Mouse (Mus musculus): ENCODE results near the gene Inpp5a.

DNA sequence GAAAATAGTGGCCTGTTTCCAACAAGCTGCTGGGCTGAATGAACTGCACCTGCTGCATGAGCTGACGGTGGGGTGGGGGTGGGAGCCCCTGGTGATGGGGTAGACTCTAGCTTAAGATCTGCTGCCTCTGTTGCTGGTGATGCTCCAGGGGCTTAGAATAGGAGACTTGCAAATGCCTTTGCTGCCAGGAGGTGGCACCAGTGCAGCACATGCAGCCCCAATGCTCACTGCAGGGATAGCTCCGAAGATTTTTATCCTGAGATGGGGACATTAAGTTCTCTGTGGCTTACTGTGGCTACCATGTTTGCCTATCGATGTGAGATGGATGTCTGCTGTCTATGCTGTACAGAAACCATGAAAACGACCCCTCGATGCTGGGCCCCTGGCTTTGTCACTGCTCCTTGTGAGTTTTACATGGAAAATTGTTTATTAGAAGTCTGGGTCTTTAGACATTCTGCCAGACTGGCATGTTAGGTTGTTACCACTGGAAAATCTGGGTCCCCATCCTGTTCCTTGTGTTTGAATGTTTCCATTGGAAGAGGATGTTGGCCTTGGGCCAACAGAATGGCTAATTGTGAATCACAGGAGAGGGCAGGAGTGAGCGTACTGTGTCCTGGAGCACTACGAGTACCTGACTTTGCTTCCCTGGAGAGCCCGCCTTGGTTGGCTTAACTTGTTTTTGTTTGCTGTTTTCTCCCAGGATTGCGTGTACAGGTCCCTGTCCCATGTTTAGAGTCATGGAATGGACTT, 95.5 kb downstream of the Inpp5a start:
- TF ChIP-seq EP300 (optimal IDR thresholded peaks at IDR 0.05) (no peak), CTCF (IDR thresholded peaks at IDR 0.05; ENCODE audit: low read depth) (peak; percentile 84)
